Mouse (Mus musculus): ENCODE measurements at regions not wholly inside any gene's neighbourhood (a gene's known extent, or its start where the extent isn't known, plus 50 kb on each side); places are given as distances from the start of the nearest gene placed in this dataset.

- no peak for DNase-seq
Observed at GRCm38 (mm10) chr13:82849037-82849436, 654.8 kb upstream of the Mef2c start.

GRCm38 (mm10) chr13:82869869-82870268, 634.0 kb upstream of the Mef2c start:
- no peak for DNase-seq

DNA sequence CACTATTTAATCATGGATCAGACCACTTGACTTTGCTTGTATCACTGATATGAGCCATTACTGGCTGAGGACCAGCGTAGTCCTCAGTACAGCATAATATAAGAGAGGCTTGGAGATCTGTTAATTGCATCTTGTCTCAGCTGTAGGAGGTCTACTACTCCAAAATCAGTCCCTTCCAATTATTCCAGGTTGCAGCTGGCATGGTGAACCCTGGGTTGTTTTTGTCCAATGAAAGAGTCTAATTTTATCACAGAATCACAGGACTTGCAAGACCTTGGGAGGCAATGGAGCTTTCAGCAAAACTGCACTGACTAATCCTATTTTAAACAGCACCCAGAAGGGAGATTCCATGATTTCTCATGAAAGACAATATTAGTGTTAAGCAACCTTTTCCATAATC, 629.7 kb upstream of the Mef2c start:
- no peak for DNase-seq

- no peak for DNase-seq
Observed at GRCm38 (mm10) chr13:82883368-82883767, 620.5 kb upstream of the Mef2c start.

DNA sequence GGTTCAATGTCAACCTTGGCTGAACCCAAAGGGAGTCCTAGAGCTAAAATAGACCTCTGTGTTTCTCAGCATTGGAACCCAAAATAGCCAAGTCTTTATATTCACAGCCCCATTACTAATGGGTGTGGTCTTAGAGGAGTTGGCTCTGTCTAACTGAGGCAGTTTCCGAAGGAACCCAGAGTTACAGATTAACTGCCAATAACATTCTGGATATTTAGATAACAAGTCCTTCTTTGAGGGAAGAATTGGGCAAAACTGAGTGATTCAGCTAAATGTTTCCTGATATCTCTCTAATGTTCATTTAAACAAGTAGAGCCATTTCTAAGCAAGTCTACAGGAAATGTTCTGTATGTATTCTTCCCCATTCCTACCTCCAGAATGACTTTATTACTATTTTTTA, 615.1 kb upstream of the Mef2c start:
- no peak for DNase-seq

GRCm38 (mm10) chr13:82892731-82893130, 611.1 kb upstream of the Mef2c start:
- DNase-seq = no peak

DNA sequence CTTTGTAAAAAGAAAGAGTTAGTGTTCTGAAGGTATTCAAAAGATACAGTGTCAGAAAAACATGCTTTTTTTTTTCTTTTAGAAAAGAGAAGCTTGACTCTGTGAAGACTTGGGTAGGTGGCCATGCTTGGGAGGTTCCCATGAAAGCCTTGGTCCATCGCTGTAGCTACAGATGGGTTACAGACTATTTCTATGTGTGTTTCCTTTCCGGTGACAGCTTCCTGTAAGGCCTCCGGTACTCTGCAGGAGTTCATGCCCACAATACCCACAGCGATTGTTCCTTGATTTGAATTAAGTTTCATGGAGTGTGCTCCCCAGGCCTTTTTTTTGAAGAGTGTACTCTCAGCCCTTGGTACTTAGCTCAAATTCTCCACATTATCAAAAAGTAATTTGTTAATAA, 604.1 kb upstream of the Mef2c start:
- no peak for DNase-seq

DNA sequence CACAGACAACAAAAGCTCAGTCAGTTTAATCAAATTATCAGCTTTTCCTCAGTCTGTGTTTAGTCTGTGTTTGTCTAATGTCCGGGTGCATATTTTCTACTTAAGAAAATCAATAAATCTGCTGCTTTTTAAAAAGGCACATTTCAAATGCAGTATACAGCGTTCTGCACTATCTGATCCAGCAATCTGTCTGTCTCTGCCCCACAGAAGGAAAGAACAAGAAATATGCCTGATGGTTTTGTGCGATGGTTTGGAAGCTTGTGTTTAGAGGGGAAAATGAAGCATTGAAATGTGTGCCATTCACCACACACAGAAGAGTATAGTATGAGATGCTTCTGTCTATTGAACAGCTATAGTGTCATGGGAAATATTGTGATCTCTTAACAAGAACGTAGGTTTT, 601.7 kb upstream of the Mef2c start:
- no peak for DNase-seq

DNA sequence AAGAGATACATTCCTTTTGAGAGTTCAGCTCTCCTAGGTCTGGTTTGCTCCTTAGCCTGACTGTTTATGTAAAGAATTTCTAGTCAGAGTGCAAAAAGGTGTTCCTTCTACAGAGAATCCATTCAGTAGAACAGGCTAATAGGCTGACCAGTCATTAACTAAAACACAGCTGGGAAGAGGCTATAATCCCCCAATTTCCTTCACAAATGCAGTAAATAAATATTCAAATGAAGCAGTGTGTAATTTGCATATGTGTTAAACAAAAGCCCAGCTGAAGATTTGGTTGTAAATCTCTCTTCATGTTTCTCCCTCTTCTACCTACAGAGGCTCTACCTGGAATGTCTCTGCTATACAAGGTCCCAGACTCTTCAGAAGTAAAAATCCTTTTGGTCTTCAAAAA, 600.2 kb upstream of the Mef2c start:
- DNase-seq = no peak

GRCm38 (mm10) chr13:82907689-82908088, 596.1 kb upstream of the Mef2c start:
- DNase-seq = no peak

DNA sequence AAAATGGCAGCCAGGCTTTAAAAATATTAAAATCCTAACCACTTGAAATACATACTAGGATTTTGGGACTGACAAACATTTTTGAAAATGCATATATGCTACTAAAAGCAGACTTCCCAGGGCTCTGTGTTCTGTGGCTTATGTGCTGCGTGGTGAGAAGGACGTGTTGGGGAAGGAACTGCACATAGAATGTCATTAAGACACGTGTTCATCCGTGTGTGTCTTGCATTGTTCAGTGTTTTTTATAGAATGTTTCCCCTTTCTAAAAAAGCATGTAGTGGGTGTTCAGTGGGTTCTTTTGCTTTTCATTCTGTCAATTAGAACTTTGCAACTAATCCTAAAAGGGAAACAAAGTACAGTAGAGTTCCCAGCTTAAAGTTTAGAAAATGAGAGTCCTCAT, 594.7 kb upstream of the Mef2c start:
- DNase-seq = no peak

DNA sequence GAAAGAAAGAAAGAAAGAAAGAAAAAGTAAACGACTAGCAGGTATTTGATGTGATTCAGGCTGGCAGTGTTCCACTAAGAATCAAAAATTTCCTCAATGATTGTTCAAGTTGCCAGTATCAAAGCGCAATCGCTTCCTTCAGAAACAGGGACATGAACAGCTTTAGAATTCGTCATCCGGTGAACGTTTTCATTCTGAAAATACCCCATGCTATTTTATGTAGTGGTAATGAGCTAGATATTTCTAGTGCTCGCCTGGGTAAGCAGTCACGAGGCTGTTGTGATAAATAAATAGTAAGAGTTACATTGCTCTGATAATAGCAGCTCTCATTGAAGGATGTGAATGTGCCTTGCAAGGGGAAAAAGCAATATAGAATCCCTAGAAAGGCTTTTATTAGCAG, 591.0 kb upstream of the Mef2c start:
- DNase-seq = no peak

GRCm38 (mm10) chr13:82915194-82915593, 588.6 kb upstream of the Mef2c start:
- no peak for DNase-seq

DNA sequence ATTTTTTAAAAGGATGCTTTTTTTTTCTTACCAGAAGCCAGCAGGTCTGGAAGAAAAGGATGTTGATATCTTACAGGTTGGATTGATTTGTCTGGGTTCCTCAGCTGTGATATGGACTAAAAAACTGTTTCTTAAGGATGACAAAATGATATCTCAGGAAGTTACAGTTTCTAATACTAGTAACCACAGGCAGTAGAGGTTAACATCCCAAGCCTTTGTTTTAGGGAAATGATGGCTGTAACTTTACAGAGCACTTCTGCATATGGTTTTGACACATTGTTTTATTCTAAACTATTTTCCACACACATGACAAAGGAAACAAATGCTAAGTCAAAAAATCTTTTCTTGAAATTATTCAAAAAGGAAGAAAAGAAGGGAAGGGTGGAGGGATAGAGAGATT, 573.8 kb upstream of the Mef2c start:
- DNase-seq = no peak

DNA sequence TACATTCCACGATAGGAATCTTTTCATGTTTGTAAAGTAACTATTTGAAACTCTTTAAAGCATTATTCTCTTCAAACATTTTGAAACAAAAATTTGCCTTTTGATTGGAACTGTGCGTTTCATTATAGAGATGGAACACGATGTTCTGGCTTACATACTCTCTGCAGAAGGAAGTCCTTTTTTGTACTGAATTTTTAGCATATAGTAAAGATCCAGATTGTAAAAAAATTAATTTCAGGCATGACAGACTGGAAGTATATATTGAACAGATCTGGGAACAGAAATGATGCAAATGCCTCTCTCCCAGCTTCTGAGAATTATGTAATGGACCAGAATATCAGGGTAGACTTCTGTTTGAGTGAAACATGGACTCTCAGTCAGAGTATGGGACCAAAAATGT, 566.0 kb upstream of the Mef2c start:
- no peak for DNase-seq

DNA sequence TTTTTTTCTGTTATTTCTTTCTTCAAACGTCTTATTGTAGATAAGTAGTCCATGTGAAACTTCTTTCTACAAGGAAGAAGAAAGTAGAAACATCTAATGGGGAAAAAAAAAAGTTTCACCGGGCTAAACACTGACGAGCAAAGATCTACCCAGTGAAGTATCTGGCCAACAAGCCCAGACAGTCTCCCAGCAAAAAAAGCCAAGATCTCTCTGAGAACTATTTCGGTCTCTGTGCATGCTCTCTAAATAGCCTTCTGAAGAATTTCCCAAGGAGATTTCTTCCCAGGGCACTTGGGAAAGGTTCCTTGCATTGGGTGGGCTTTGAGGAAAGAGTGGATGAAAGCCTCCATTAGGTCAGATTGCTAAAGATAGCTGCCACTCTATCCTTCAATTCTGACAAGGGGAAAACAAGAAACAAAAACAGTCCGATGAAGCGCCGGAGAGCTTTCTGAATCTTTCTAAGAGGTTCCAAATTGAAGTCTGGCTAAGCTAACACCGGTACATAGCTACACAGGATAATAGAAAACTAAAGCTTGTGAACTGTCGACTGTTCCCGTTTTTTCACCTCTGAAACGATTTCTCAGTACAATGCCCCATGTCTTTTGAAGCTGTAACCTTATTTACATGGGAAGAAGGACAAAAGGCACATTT, 561.0 kb upstream of the Mef2c start:
- DNase-seq = no peak

DNA sequence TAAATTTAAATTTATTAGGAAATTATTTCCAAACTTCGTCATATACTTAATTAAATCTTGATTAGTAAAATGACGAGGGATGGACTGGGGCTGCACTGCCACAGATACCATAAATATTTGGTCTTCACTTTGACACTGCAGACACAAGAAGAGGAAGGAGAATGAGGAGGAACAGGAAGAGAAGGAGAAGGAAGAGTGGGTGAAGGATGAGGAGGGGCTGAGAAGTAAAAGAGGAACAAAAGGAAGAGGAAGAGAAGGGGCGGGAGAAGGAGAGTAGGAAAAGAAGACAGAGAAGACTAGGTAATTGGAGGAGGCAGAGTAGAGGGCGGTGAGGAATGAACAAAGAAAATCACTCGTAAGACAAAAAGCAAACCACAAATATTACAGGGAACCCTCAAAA, 556.9 kb upstream of the Mef2c start:
- DNase-seq = no peak

- no peak for DNase-seq
Observed at GRCm38 (mm10) chr13:82949541-82949940, 554.3 kb upstream of the Mef2c start.

DNA sequence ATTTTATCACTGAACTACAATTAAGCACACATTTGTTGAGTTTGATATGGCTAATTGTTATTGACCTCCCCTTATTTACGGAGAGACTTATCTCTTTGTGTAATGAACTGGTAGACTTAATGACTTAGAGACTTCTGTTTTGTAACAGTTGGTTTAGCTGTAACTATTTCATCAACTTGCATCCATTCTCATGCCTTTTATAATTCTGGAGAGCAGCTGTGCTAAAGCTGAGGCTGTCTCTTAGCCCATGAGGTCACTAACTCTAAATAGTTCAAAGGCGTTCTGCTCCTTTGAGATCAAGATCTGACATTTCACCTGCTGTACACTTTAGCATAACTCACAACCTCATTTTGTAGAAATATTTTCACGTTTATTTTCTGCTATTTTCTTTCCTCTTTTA, 541.5 kb upstream of the Mef2c start:
- no peak for DNase-seq

DNA sequence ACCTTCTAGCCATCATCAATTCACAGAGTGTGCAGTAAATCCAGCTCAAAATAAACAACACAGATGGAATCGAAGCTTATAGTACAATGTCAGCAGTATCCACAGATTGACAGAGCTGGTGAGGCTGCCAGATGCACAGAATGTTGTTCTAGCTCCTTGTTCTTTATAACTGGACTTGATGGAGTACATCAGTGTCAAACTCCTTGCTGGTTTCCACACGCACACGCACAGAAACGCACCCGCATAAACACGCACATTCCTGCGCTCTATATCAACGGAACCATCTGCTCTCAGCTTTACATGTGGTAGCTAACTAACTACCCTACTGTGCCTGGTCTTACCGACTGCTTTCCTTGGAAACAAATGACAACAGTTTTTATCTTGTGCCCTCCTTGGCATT, 532.1 kb upstream of the Mef2c start:
- no peak for DNase-seq

DNA sequence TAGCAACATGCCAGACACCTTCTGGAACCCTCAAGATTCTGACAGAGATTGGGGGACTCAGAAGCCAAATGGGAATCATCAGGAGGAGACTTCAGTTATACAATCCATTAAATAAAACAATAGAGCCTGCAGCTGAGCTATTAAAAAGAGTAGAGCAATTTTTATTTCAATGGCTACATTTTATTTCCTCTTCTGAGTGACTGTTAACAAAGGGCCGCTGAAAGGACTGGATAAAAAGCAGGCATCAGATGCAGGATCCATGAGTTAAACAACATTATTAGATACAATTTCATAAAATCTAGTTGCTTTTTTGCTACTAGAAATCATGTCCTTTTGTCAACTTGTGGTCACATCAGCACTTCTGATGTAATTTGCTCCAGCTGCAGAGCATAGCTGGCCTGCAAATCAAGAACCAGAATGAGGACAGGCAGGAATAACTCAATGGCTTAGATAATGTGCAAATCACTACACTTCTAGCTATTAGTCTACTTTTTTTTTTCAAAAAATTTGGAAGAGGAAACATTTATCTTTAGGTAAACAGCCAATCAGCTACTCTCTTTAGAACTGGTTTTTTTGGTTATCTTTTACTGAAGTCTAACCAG, 529.5 kb upstream of the Mef2c start:
- no peak for DNase-seq

GRCm38 (mm10) chr13:83001118-83001517, 502.7 kb upstream of the Mef2c start:
- DNase-seq = no peak

- peak; percentile 22 for DNase-seq
Observed at GRCm38 (mm10) chr13:83016686-83017085, 487.1 kb upstream of the Mef2c start.

DNA sequence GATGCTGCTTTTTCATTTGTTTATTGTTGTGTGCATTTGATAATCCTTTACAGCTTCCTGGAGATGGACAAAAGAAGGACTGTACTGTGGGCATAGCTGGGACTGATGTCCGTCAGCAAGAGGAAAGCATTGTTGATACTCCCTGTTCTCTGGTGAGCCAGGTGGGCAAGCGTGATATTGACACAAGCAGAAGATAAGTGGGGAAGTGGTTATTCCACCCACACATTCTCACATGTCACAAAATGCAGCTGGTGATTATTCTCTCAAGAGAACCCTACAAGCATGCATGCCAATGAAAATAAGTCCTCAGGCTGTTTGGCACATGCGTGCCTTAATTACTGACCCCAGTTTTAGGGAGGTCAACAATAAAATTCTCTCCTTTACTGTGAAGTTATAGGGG, 483.0 kb upstream of the Mef2c start:
- no peak for DNase-seq

DNA sequence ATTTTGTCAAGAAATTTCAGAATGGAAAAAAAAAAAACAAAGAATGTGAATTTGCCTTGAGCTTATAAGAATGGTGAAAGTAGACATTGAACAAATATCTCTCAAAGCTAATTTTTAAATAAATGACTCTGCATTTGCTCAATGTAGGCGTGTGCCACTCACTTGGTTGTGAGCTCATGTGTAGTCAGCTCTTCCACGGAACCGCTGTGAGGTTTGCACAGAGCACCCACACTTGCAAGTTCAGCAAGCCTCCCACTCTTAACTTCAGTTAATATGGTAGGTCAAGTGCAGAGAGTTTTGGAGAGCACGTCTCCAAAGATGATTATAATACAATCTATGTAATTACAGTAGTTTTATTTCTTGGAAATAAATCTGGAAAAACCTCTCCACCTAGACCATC, 479.9 kb upstream of the Mef2c start:
- DNase-seq = no peak

Measured in kidney, postnatal 10 days (tissue).